17 mouse cellular contexts compared by ENCODE assay signal in genomic region chr8:102983220-102983909, GRCm38 (mm10).
A peak's percentile ranks its signal among the peaks of the same experiment; 100 is the strongest.
DNase-seq lines count a peak whose midpoint lies in the region; ATAC-seq and TF ChIP-seq lines count a peak whose summit lies in the region.
"Had no signal": no experiment of that assay in that cellular context is flagged by ENCODE, and none has a peak within 500 bp of the region (broad histone marks: within the 10 kb centered on the region; RNA-seq: fewer than 3 reads in every experiment).

No protein-coding gene starts in this region.

- TF ChIP-seq CTCF in forebrain, postnatal 0 days (IDR thresholded peaks at IDR 0.05; ENCODE audit: low read depth), result no peak

- H3K9ac ChIP-seq in forebrain, embryonic 12.5 days, result no peak overlapping the region
- no peak overlapping the region for H3K9ac ChIP-seq in forebrain, postnatal 0 days
- H3K9ac ChIP-seq in limb, embryonic 11.5 days (ENCODE audit: low read length), result no peak overlapping the region
- H3K9ac ChIP-seq: hindbrain, embryonic 15.5 days; liver, embryonic 15.5 days; stomach, embryonic 15.5 days had no signal

- 0 out of 2 replicates have a peak overlapping the region, but pooled peaks have one; percentile 31 for H3K27ac ChIP-seq in forebrain, embryonic 12.5 days
- H3K27ac ChIP-seq in forebrain, postnatal 0 days (ENCODE audit: low read depth, low read length), result no peak overlapping the region
- H3K27ac ChIP-seq in embryonic facial prominence, embryonic 10.5 days (replicated peaks), result peak overlapping the region; percentile 77
- H3K27ac ChIP-seq in limb, embryonic 11.5 days (replicated peaks; ENCODE audit: low read depth, low read length), result peak overlapping the region; percentile 80
- H3K27ac ChIP-seq: gastrocnemius, adult 2 months; hindbrain, embryonic 15.5 days; liver, embryonic 15.5 days; stomach, embryonic 15.5 days had no signal

- H3K4me3 ChIP-seq in forebrain, embryonic 12.5 days (replicated peaks), result no peak overlapping the region
- no peak overlapping the region for H3K4me3 ChIP-seq in forebrain, postnatal 0 days (ENCODE audit: low read depth, low read length)
- no peak overlapping the region for H3K4me3 ChIP-seq in embryonic facial prominence, embryonic 10.5 days
- H3K4me3 ChIP-seq in limb, embryonic 11.5 days (ENCODE audit: low read depth, low read length), result no peak overlapping the region
- H3K4me3 ChIP-seq: gastrocnemius, adult 2 months; hindbrain, embryonic 15.5 days; liver, embryonic 15.5 days; stomach, embryonic 15.5 days had no signal

- no peak overlapping the region for H3K4me2 ChIP-seq in forebrain, embryonic 12.5 days
- H3K4me2 ChIP-seq in forebrain, postnatal 0 days (ENCODE audit: low read depth), result no peak overlapping the region
- H3K4me2 ChIP-seq in limb, embryonic 11.5 days (ENCODE audit: low read depth, severe bottlenecking), result no peak overlapping the region
- H3K4me2 ChIP-seq: hindbrain, embryonic 15.5 days; liver, embryonic 15.5 days; stomach, embryonic 15.5 days had no signal

- DNase-seq in forebrain, postnatal 0 days, result no peak
- peak; percentile 68 for DNase-seq in 3T3-L1 (ENCODE audit: low read depth, low spot score)
- peak; percentile 74 for DNase-seq in embryonic facial prominence, embryonic 10.5 days (ENCODE audit: low spot score)
- peak; percentile 65 for DNase-seq in limb, embryonic 11.5 days (ENCODE audit: low spot score)
- DNase-seq in spleen, adult 18-20 months, result no peak
- no peak for DNase-seq in gastrocnemius, postnatal 4 days (ENCODE audit: low spot score in 2 of 2)
- DNase-seq in left cerebral cortex, postnatal 25 days (ENCODE audit: low spot score in 2 of 2), result no peak
- DNase-seq: gastrocnemius, adult 2 months; heart, adult 18-20 months; kidney, adult 8-10 months; layer of hippocampus, adult 9-11 months; lung, postnatal 14 days had no signal

- H3K4me1 ChIP-seq in forebrain, embryonic 12.5 days, result peaks cover 15% of the 10 kb centered on the region
- H3K4me1 ChIP-seq in forebrain, postnatal 0 days (ENCODE audit: insufficient read depth), result no peaks in the 10 kb centered on the region
- peaks cover 43% of the 10 kb centered on the region for H3K4me1 ChIP-seq in embryonic facial prominence, embryonic 10.5 days
- peaks cover 21% of the 10 kb centered on the region for H3K4me1 ChIP-seq in limb, embryonic 11.5 days (ENCODE audit: control insufficient read depth, insufficient read depth, low read length)
- H3K4me1 ChIP-seq: hindbrain, embryonic 15.5 days; liver, embryonic 15.5 days; stomach, embryonic 15.5 days had no signal

- no peaks in the 10 kb centered on the region for H3K36me3 ChIP-seq in forebrain, embryonic 12.5 days (replicated peaks)
- no peaks in the 10 kb centered on the region for H3K36me3 ChIP-seq in forebrain, postnatal 0 days (ENCODE audit: insufficient read depth)
- H3K36me3 ChIP-seq in embryonic facial prominence, embryonic 10.5 days (replicated peaks), result no peaks in the 10 kb centered on the region
- H3K36me3 ChIP-seq in limb, embryonic 11.5 days (ENCODE audit: control insufficient read depth, insufficient read depth, low read length), result no peaks in the 10 kb centered on the region
- H3K36me3 ChIP-seq: hindbrain, embryonic 15.5 days; liver, embryonic 15.5 days; stomach, embryonic 15.5 days had no signal

- intact Hi-C loops in left cerebral cortex, postnatal 25 days (cut with DNase I), result no loop called here

- H3K9me3 ChIP-seq in forebrain, embryonic 12.5 days, result no peaks in the 10 kb centered on the region
- H3K9me3 ChIP-seq in forebrain, postnatal 0 days (ENCODE audit: low read length), result no peaks in the 10 kb centered on the region
- H3K9me3 ChIP-seq in embryonic facial prominence, embryonic 10.5 days, result no peaks in the 10 kb centered on the region
- H3K9me3 ChIP-seq in limb, embryonic 11.5 days (ENCODE audit: control insufficient read depth, low read length), result no peaks in the 10 kb centered on the region
- H3K9me3 ChIP-seq: hindbrain, embryonic 15.5 days; liver, embryonic 15.5 days; stomach, embryonic 15.5 days had no signal

- H3K27me3 ChIP-seq in forebrain, embryonic 12.5 days, result no peaks in the 10 kb centered on the region
- H3K27me3 ChIP-seq in forebrain, postnatal 0 days (ENCODE audit: insufficient read depth, low read length), result no peaks in the 10 kb centered on the region
- H3K27me3 ChIP-seq in embryonic facial prominence, embryonic 10.5 days (replicated peaks; ENCODE audit: low read depth, poor library complexity, severe bottlenecking), result no peaks in the 10 kb centered on the region
- H3K27me3 ChIP-seq in limb, embryonic 11.5 days (ENCODE audit: control insufficient read depth, insufficient read depth, low read length), result no peaks in the 10 kb centered on the region
- H3K27me3 ChIP-seq: hindbrain, embryonic 15.5 days; liver, embryonic 15.5 days; stomach, embryonic 15.5 days had no signal

- peak; percentile 39; the same call in 1 of the 2 replicates for ATAC-seq in forebrain, embryonic 12.5 days (ENCODE audit: low FRiP score)
- ATAC-seq in forebrain, postnatal 0 days, result no peak
- ATAC-seq in limb, embryonic 11.5 days (ENCODE audit: insufficient number of reproducible peaks, low FRiP score, low TSS enrichment, low read depth), result peak; percentile 76
- ATAC-seq: Patski had no signal

- 25% methylated on average over 3 of the region's 3 CpGs for WGBS in forebrain, embryonic 12.5 days
- WGBS in forebrain, postnatal 0 days, result 37% methylated on average over 3 of the region's 3 CpGs
- WGBS in embryonic facial prominence, embryonic 10.5 days, result 18% methylated on average over 3 of the region's 3 CpGs
- 2% methylated on average over 3 of the region's 3 CpGs for WGBS in limb, embryonic 11.5 days

Comparison
In these comparisons a context has a peak if more than half of its experiments do, and no peak if none do; other contexts are left out.
1. DNase-seq: peak in 3T3-L1 (single experiment), embryonic facial prominence, embryonic 10.5 days (single experiment) and limb, embryonic 11.5 days (single experiment); none in forebrain, postnatal 0 days (single experiment), spleen, adult 18-20 months (0 of 2), gastrocnemius, postnatal 4 days (0 of 2) and left cerebral cortex, postnatal 25 days (0 of 2).